Mouse (Mus musculus): ENCODE measurements around the gene Vmn1r116.
"Not testable (repeated sequence)": the region's sequence is repeated elsewhere in the genome, so short reads cannot be mapped to it uniquely, and the experiment has no call there.

Vmn1r116 gene

GRCm38 (mm10) chr7:20871956-20872355, at the start of gene Vmn1r116:
Vmn1r116 (plus strand) TSS chr7:20872256.
- DNase-seq = not testable (repeated sequence)

DNA sequence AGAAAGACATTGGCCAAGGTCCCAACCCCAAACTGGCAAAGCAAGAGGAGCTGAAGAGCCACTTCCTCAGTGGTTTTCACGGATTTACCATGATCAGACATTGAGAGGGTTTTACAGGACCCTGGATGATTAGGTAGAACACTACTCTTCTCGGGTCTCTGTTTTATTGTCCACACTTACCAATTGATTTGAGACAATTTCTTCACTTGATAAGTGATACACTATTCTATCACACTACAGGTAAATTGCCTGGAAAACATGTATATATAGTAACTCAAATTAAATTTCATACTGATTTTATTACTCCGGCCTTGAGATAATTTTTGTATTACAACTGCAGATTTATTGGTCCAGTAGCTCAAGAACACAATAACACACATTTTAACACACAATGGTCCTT, 27.2 kb upstream of the Vmn1r116 start, which contains the start of gene Vmn1r115:
Vmn1r115 (minus strand) TSS at position 101 of the 400 bp plus-strand sequence.
- DNase-seq = not testable (repeated sequence)

DNA sequence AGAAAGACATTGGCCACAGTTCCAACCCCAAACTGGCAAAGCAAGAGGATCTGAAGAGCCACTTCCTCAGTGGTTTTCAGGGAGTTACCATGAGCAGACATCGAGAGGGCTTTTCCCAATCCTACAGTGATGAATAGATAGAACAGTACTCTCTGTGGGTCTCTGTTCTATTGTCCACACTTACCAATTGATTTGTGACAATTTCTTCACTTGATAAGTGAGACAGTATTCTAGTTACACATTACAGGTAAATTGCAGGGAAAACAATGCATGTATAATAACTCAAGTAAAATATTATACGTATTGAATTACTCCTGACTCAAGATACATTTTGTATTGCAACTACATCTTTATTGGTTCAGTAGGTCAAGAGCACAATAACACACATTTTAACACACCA, 12.0 kb downstream of the Vmn1r116 start, which contains the start of gene Vmn1r117:
Vmn1r117 (minus strand) TSS at position 101 of the 400 bp plus-strand sequence.
- not testable (repeated sequence) for DNase-seq

- not testable (repeated sequence) for DNase-seq
Measured at GRCm38 (mm10) chr7:20912247-20912646, 40.2 kb downstream of the Vmn1r116 start, which contains the start of gene Vmn1r118. Vmn1r118 (minus strand) TSS chr7:20912347.

Measured in kidney, adult 18-20 months (tissue).